Mouse (Mus musculus): ENCODE results near the gene Rfxank. TPM values are rescaled to one million over a fixed set of nuclear protein-coding genes. Genes with fewer than 3 reads are reported as not detected.

Gene Rfxank
- polyA plus RNA-seq, 1 experiment from 2014 or later: 7.4 TPM

- H3K4me2 ChIP-seq (ENCODE audit: low read depth, low read length): no peak overlapping the region
- no peak for ATAC-seq (ENCODE audit: low read depth)
- 79% methylated on average over 9 of the region's 9 CpGs for WGBS (ENCODE audit: insufficient replicate concordance)
- peaks cover 9% of the 10 kb centered on the region for H3K36me3 ChIP-seq (ENCODE audit: control insufficient read depth, insufficient read depth)
- no peaks in the 10 kb centered on the region for H3K27me3 ChIP-seq (ENCODE audit: control insufficient read depth, insufficient read depth, low read depth, low read length)
- H3K4me3 ChIP-seq (ENCODE audit: low read depth, low read length): no peak overlapping the region
- H3K27ac ChIP-seq (ENCODE audit: low read length): no peak overlapping the region
- H3K4me1 ChIP-seq (ENCODE audit: control insufficient read depth, low read depth, low read length): peaks cover 30% of the 10 kb centered on the region
- no peak overlapping the region for H3K9ac ChIP-seq (ENCODE audit: low read depth, low read length)
- H3K9me3 ChIP-seq (replicated peaks; ENCODE audit: control insufficient read depth, low read length): no peaks in the 10 kb centered on the region
Observed at GRCm38 (mm10) chr8:70134931-70135330, 4.0 kb downstream of the Rfxank start.

- H3K9ac ChIP-seq (ENCODE audit: low read depth, low read length): no peak overlapping the region
- H3K4me2 ChIP-seq (ENCODE audit: low read depth, low read length): no peak overlapping the region
- no peak overlapping the region for H3K4me3 ChIP-seq (ENCODE audit: low read depth, low read length)
- WGBS (ENCODE audit: insufficient replicate concordance): 77% methylated on average over 5 of the region's 5 CpGs
- peaks cover 9% of the 10 kb centered on the region for H3K36me3 ChIP-seq (ENCODE audit: control insufficient read depth, insufficient read depth)
- peaks cover 30% of the 10 kb centered on the region for H3K4me1 ChIP-seq (ENCODE audit: control insufficient read depth, low read depth, low read length)
- no peak overlapping the region for H3K27ac ChIP-seq (ENCODE audit: low read length)
- no peak for ATAC-seq (ENCODE audit: low read depth)
- no peaks in the 10 kb centered on the region for H3K27me3 ChIP-seq (ENCODE audit: control insufficient read depth, insufficient read depth, low read depth, low read length)
- no peaks in the 10 kb centered on the region for H3K9me3 ChIP-seq (replicated peaks; ENCODE audit: control insufficient read depth, low read length)
Observed at GRCm38 (mm10) chr8:70134086-70134485, 4.9 kb downstream of the Rfxank start.

DNA sequence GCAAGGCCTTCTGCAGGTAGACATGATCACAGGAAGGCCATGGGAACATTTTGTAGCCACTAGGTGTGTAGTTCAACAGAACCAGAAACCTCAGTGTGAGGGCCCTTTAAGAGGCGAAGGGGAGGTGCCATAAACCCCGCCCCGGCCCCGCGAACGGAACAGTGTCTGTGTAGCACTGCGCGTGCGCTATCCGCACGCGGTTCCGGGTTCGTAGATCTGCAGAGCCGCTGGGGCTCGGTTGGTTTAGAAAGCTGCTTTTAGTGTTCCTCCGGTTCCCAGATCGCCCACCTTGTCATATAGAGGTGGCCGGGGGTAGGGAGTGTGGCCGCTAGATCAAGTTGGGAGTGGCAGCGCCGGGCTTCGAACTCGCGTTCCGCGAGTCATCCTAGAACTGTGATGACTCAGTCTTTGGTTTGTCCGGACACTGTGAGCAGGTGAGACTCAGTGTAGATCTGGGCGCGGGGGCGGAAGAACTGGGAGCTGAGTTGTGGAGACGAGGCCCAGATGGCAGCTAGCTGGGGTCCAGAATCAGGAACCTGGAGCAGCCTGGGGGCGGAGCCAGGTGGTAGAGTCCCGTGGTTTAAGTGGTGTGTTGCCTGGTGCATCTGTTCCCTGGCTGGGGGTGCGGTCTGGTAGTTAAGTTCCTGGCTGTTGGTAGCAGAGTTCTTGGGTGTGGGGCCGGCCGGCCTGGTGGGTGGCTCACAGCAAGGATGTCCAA is 7.6 kb downstream of the Rfxank start, which contains the start of gene Nr2c2ap:
TSS of gene Nr2c2ap (plus strand) at position 168 of the 718 bp plus-strand sequence.
- Histone ChIP-seq H3K9ac (ENCODE audit: low read depth, low read length) (peak within 1 kb of the TSS; percentile 67), H3K4me1 (ENCODE audit: control insufficient read depth, low read depth, low read length) (peaks cover 20% of the 10 kb centered on the region), H3K4me3 (ENCODE audit: low read depth, low read length) (peak within 1 kb of the TSS; percentile 79), H3K4me2 (ENCODE audit: low read depth, low read length) (peak within 1 kb of the TSS; percentile 88), H3K27ac (ENCODE audit: low read length) (0 out of 2 replicates have a peak within 1 kb of the TSS, but pooled peaks have one; percentile 11), H3K9me3 (replicated peaks; ENCODE audit: control insufficient read depth, low read length) (no peaks in the 10 kb centered on the region), H3K27me3 (ENCODE audit: control insufficient read depth, insufficient read depth, low read depth, low read length) (no peaks in the 10 kb centered on the region), H3K36me3 (ENCODE audit: control insufficient read depth, insufficient read depth) (peaks cover 9% of the 10 kb centered on the region)
- WGBS (ENCODE audit: insufficient replicate concordance): under 1% methylated on average over 37 of the region's 37 CpGs
- ATAC-seq (ENCODE audit: low read depth): peak; percentile 88

- ATAC-seq (ENCODE audit: low read depth): no peak
- Histone ChIP-seq H3K9ac (ENCODE audit: low read depth, low read length) (no peak overlapping the region), H3K36me3 (ENCODE audit: control insufficient read depth, insufficient read depth) (peaks cover 9% of the 10 kb centered on the region), H3K4me1 (ENCODE audit: control insufficient read depth, low read depth, low read length) (peaks cover 20% of the 10 kb centered on the region), H3K9me3 (replicated peaks; ENCODE audit: control insufficient read depth, low read length) (no peaks in the 10 kb centered on the region), H3K4me3 (ENCODE audit: low read depth, low read length) (no peak overlapping the region), H3K27me3 (ENCODE audit: control insufficient read depth, insufficient read depth, low read depth, low read length) (no peaks in the 10 kb centered on the region), H3K27ac (ENCODE audit: low read length) (no peak overlapping the region), H3K4me2 (ENCODE audit: low read depth, low read length) (no peak overlapping the region)
- WGBS (ENCODE audit: insufficient replicate concordance): 64% methylated on average over 3 of the region's 3 CpGs
Observed at GRCm38 (mm10) chr8:70130066-70130465, 8.9 kb downstream of the Rfxank start.

- no peak overlapping the region for H3K4me3 ChIP-seq (ENCODE audit: low read depth, low read length)
- H3K27ac ChIP-seq (ENCODE audit: low read length): no peak overlapping the region
- 0 out of 2 replicates have a peak, but pooled peaks cover 1% of the 10 kb centered on the region for H3K27me3 ChIP-seq (ENCODE audit: control insufficient read depth, insufficient read depth, low read depth, low read length)
- H3K4me1 ChIP-seq (ENCODE audit: control insufficient read depth, low read depth, low read length): peaks cover 20% of the 10 kb centered on the region
- H3K9me3 ChIP-seq (replicated peaks; ENCODE audit: control insufficient read depth, low read length): no peaks in the 10 kb centered on the region
- no peak overlapping the region for H3K9ac ChIP-seq (ENCODE audit: low read depth, low read length)
- H3K36me3 ChIP-seq (ENCODE audit: control insufficient read depth, insufficient read depth): peaks cover 4% of the 10 kb centered on the region; the same call in 1 of the 2 replicates
- no peak for ATAC-seq (ENCODE audit: low read depth)
- 58% methylated on average over 9 of the region's 9 CpGs for WGBS (ENCODE audit: insufficient replicate concordance)
- H3K4me2 ChIP-seq (ENCODE audit: low read depth, low read length): no peak overlapping the region
Observed at GRCm38 (mm10) chr8:70129309-70129952, 9.5 kb downstream of the Rfxank start.

DNA sequence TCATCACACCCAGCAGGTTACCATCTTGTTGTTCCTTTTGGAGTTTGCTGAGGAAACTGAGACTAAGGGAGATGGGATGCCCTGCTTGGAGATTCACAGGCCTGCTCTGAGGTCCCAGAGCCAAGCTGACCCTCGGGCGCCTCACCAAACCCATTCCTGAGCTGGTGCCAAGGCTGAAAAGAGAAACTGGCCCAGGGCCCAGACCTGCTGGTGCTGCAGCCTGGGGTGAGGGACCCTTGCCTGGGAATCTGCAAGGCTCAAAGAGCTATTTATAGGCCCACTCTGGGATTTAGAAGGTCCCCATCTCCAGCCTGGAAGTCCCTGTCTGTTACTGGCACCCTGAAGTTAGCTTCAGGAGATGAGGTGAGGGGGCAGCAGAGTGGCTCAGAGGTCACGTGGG is 10.5 kb downstream of the Rfxank start:
- WGBS (ENCODE audit: insufficient replicate concordance): 53% methylated on average over 3 of the region's 3 CpGs
- Histone ChIP-seq H3K4me2 (ENCODE audit: low read depth, low read length) (no peak overlapping the region), H3K27ac (ENCODE audit: low read length) (no peak overlapping the region), H3K4me1 (ENCODE audit: control insufficient read depth, low read depth, low read length) (peaks cover 18% of the 10 kb centered on the region), H3K36me3 (ENCODE audit: control insufficient read depth, insufficient read depth) (0 out of 2 replicates have a peak, but pooled peaks cover 4% of the 10 kb centered on the region), H3K9me3 (replicated peaks; ENCODE audit: control insufficient read depth, low read length) (no peaks in the 10 kb centered on the region), H3K4me3 (ENCODE audit: low read depth, low read length) (no peak overlapping the region), H3K9ac (ENCODE audit: low read depth, low read length) (no peak overlapping the region), H3K27me3 (ENCODE audit: control insufficient read depth, insufficient read depth, low read depth, low read length) (peaks cover 5% of the 10 kb centered on the region; the same call in 1 of the 2 replicates)
- ATAC-seq (ENCODE audit: low read depth): no peak

DNA sequence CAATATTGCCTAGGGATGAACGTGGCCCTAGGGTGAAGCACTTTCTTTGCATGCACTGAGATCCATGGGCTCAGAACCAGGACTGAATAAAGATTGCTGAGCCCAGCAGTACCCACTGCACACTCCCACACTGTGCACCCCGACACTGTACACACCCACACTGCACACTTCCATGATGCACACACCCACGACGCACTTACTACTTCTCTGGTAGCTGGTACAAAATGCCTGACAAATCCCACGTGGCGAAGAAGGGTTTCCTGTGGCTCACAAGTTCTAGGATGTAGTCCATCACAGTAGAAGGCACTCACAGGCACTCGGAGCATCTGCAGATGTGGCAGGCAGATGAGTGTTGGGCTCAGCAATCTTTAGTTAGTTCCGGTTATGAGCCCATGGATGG is 14.0 kb downstream of the Rfxank start:
- ATAC-seq (ENCODE audit: low read depth): no peak
- H3K36me3 ChIP-seq (ENCODE audit: control insufficient read depth, insufficient read depth): no peaks in the 10 kb centered on the region
- H3K9me3 ChIP-seq (replicated peaks; ENCODE audit: control insufficient read depth, low read length): no peaks in the 10 kb centered on the region
- no peak overlapping the region for H3K27ac ChIP-seq (ENCODE audit: low read length)
- H3K4me1 ChIP-seq (ENCODE audit: control insufficient read depth, low read depth, low read length): no peaks in the 10 kb centered on the region; the same call in 1 of the 2 replicates
- H3K4me2 ChIP-seq (ENCODE audit: low read depth, low read length): no peak overlapping the region
- H3K4me3 ChIP-seq (ENCODE audit: low read depth, low read length): no peak overlapping the region
- 51% methylated on average over 8 of the region's 8 CpGs for WGBS (ENCODE audit: insufficient replicate concordance)
- H3K27me3 ChIP-seq (ENCODE audit: control insufficient read depth, insufficient read depth, low read depth, low read length): peaks cover 31% of the 10 kb centered on the region
- no peak overlapping the region for H3K9ac ChIP-seq (ENCODE audit: low read depth, low read length)

DNA sequence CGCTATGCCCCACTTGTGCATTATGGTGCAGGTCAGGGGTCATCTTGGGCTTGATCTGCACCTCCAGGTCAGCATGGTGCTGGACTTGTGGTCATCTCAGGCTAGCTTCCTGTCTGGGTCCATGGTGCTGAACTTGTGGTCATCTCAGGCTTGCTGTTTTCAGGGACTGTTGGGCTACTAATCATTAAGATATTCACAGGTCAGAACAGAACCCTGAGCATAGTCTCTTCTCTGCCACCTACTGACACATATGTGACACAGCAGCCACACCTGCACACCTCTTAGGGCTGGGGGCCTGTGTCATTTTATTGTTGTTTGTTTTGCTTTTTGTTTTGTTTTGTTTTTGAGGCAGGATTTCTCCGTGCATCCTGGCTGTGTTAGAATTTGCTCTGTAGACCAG is 16.1 kb downstream of the Rfxank start:
- no peak overlapping the region for H3K4me3 ChIP-seq (ENCODE audit: low read depth, low read length)
- no peak overlapping the region for H3K4me2 ChIP-seq (ENCODE audit: low read depth, low read length)
- no peaks in the 10 kb centered on the region for H3K4me1 ChIP-seq (ENCODE audit: control insufficient read depth, low read depth, low read length)
- no peak for ATAC-seq (ENCODE audit: low read depth)
- no peaks in the 10 kb centered on the region for H3K36me3 ChIP-seq (ENCODE audit: control insufficient read depth, insufficient read depth)
- WGBS (ENCODE audit: insufficient replicate concordance): 45% methylated on average over 2 of the region's 2 CpGs
- H3K9me3 ChIP-seq (replicated peaks; ENCODE audit: control insufficient read depth, low read length): no peaks in the 10 kb centered on the region
- no peak overlapping the region for H3K27ac ChIP-seq (ENCODE audit: low read length)
- peaks cover 53% of the 10 kb centered on the region for H3K27me3 ChIP-seq (ENCODE audit: control insufficient read depth, insufficient read depth, low read depth, low read length)
- no peak overlapping the region for H3K9ac ChIP-seq (ENCODE audit: low read depth, low read length)

DNA sequence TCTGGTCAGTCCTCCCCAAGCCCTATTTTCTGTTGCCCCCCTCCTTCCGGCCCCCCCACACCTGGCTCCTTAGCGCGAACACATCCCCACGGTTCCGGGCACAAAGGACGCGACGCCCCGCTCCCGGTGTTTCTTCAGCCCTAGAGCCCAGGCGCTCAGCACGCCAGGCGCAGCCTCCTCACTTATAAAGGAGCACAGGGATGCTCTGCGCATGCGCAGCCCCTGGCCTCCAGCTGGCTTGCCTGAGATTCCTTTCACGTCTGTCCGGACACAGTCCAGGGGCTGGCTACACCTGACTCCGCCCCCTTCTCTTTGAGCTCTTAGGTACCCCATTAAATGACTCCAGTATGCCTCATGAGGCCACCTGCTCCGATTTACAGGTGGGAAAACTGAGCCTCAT is 18.3 kb downstream of the Rfxank start, which contains the start of gene Ncan:
TSS of gene Ncan (minus strand) at position 207 of the 400 bp plus-strand sequence.
- Histone ChIP-seq H3K4me1 (ENCODE audit: control insufficient read depth, low read depth, low read length) (no peaks in the 10 kb centered on the region), H3K4me3 (ENCODE audit: low read depth, low read length) (no peak within 1 kb of the TSS), H3K27ac (ENCODE audit: low read length) (no peak within 1 kb of the TSS), H3K27me3 (ENCODE audit: control insufficient read depth, insufficient read depth, low read depth, low read length) (peaks cover 67% of the 10 kb centered on the region), H3K36me3 (ENCODE audit: control insufficient read depth, insufficient read depth) (no peaks in the 10 kb centered on the region), H3K9me3 (replicated peaks; ENCODE audit: control insufficient read depth, low read length) (no peaks in the 10 kb centered on the region), H3K9ac (ENCODE audit: low read depth, low read length) (no peak within 1 kb of the TSS), H3K4me2 (ENCODE audit: low read depth, low read length) (no peak within 1 kb of the TSS)
- ATAC-seq (ENCODE audit: low read depth): no peak
- 2% methylated on average over 19 of the region's 19 CpGs for WGBS (ENCODE audit: insufficient replicate concordance)
